Mouse (Mus musculus) cerebellum, postnatal 36 days (tissue): ENCODE results near the gene Hist1h1c.
"Not testable (repeated sequence)": the region's sequence is repeated elsewhere in the genome, so short reads cannot be mapped to it uniquely, and the experiment has no call there.

Source experiments
- DNase-seq, 2 experiments: peaks; one replicate each; pipeline ENCODE4 v3.0.0; 2021 to 2022; ENCODE audit warnings: mixed read lengths in 2 of 2

Hist1h1c gene

GRCm38 (mm10) chr13:23761871-23762821 lies 23.5 kb downstream of the Hist1h1c start, which contains the start of gene Hist1h3a:
Gene Hist1h3a, minus strand, starts transcription at chr13:23762386.
- DNase-seq: peak; percentile 42 to 70

- DNase-seq: no peak
Observed at GRCm38 (mm10) chr13:23763242-23763585, 24.6 kb downstream of the Hist1h1c start.

GRCm38 (mm10) chr13:23763586-23764323 lies 25.1 kb downstream of the Hist1h1c start, which contains the start of gene Hist1h1a:
Gene Hist1h1a, plus strand, starts transcription at chr13:23763666.
- DNase-seq: peak; percentile 72 to 75

GRCm38 (mm10) chr13:23764324-23765171 lies 25.9 kb downstream of the Hist1h1c start:
- DNase-seq: no peak

- DNase-seq: no peak
Observed at GRCm38 (mm10) chr13:23765172-23765513, 26.5 kb downstream of the Hist1h1c start.

GRCm38 (mm10) chr13:23766772-23767171 lies 28.2 kb downstream of the Hist1h1c start:
- DNase-seq: no peak

- no peak for DNase-seq
Observed at GRCm38 (mm10) chr13:23768834-23769397, 30.3 kb downstream of the Hist1h1c start.

- DNase-seq: not testable (repeated sequence)
Observed at GRCm38 (mm10) chr13:23769613-23770012, 31.0 kb downstream of the Hist1h1c start, which contains the start of gene Trim38. Gene Trim38, plus strand, starts transcription at chr13:23769913.

- DNase-seq: peak in 1 of 2 experiments; percentile 11
Observed at GRCm38 (mm10) chr13:23772561-23773313, 34.1 kb downstream of the Hist1h1c start.

GRCm38 (mm10) chr13:23778339-23778738 lies 39.7 kb downstream of the Hist1h1c start:
- no peak for DNase-seq

- no peak for DNase-seq
Observed at GRCm38 (mm10) chr13:23779025-23779424, 40.4 kb downstream of the Hist1h1c start.
